Mouse (Mus musculus) ES-Bruce4 (cell line): Measurements from ENCODE around the gene Gm49337. TPM values are rescaled to one million over a fixed set of nuclear protein-coding genes. Genes with fewer than 3 reads are reported as not detected.
A peak's percentile ranks its signal among the peaks of the same experiment; 100 is the strongest.

ENCODE experiments used
- H3K27ac ChIP-seq: 2 replicates; pipeline ENCODE4 v1.5.1; 2012; ENCODE audit warnings: low read length, inconsistent platforms; ENCODE audit not compliant: insufficient read depth
- H3K27me3 ChIP-seq: 2 replicates; pipeline ENCODE4 v1.6.1; 2012; ENCODE audit warnings: mild to moderate bottlenecking, low read length, inconsistent platforms; ENCODE audit not compliant: control insufficient read depth, poor library complexity, insufficient read depth, severe bottlenecking
- H3K36me3 ChIP-seq: 2 replicates; pipeline ENCODE4 v1.6.1; 2012; ENCODE audit warnings: inconsistent platforms, mild to moderate bottlenecking, low read length, moderate library complexity; ENCODE audit not compliant: control insufficient read depth, poor library complexity, insufficient read depth, severe bottlenecking
- H3K4me1 ChIP-seq: one replicate; pipeline ENCODE4 v1.8.1; 2011; ENCODE audit warnings: low read length; ENCODE audit not compliant: control insufficient read depth, insufficient read depth
- H3K4me3 ChIP-seq: 2 replicates; pipeline ENCODE4 v1.5.1; 2011; ENCODE audit warnings: low read depth, mild to moderate bottlenecking, low read length
- H3K9ac ChIP-seq: 2 replicates; pipeline ENCODE4 v1.6.1; 2012; ENCODE audit warnings: low read depth, mild to moderate bottlenecking, inconsistent platforms; ENCODE audit not compliant: poor library complexity, severe bottlenecking
- H3K9me3 ChIP-seq: replicated peaks from 2 replicates; pipeline ENCODE4 v1.6.1; 2012; ENCODE audit warnings: mild to moderate bottlenecking, low read length, inconsistent platforms; ENCODE audit not compliant: control insufficient read depth, poor library complexity, insufficient read depth, severe bottlenecking
- CTCF ChIP-seq: IDR thresholded peaks from one replicate; pipeline ENCODE4 v1.8.1; 2011; ENCODE audit warnings: low read depth, low read length
- EP300 ChIP-seq: IDR thresholded peaks from 2 replicates; pipeline ENCODE4 v1.6.1; 2011; ENCODE audit warnings: low read depth, low read length; ENCODE audit not compliant: insufficient read depth
- POLR2A ChIP-seq: IDR thresholded peaks from one replicate; pipeline ENCODE4 v1.8.1; 2011; ENCODE audit warnings: low read length; ENCODE audit not compliant: insufficient read depth
- polyA plus RNA-seq: library from polyadenylated mRNA; stranded (reverse); fragments of >200 nt; gene quantifications from 2 replicates; pipeline ENCODE4 v1.2.4, GENCODE M21; 2011; ENCODE audit warnings: low read depth; ENCODE audit not compliant: missing spikeins, insufficient read depth, insufficient read length

Gene Gm49337
- polyA plus RNA-seq, 1 experiment = not detected

DNA sequence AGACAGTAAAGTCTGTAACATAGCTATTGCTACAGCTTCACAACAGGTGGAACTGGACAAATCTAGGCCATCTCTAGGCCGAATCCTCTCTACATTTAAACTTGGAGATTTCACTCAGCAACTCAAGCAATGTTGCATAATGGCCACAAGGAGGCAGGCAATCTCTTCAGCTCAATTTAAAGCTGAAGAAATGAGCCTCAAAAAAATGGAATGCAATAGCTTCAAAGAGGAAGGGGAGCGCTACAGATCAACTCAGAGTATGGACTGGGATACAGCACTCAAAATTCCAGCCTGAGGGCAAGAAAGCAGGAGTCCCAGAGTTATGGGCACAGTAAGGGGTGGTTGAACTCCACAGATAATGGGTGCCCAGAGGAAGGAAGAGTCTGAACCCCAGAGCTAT is 38.2 kb upstream of the Gm49337 start:
- Histone ChIP-seq H3K9ac (no peak overlapping the region), H3K27ac (no peak overlapping the region), H3K9me3 (no peaks in the 10 kb centered on the region), H3K36me3 (no peaks in the 10 kb centered on the region), H3K4me3 (no peak overlapping the region), H3K27me3 (no peaks in the 10 kb centered on the region), H3K4me1 (no peaks in the 10 kb centered on the region)
- TF ChIP-seq EP300 (no peak), POLR2A (no peak), CTCF (no peak)

GRCm38 (mm10) chr4:116137421-116137996 is 35.7 kb upstream of the Gm49337 start:
- Histone ChIP-seq H3K4me3 (no peak overlapping the region), H3K27me3 (no peaks in the 10 kb centered on the region), H3K27ac (no peak overlapping the region), H3K36me3 (no peaks in the 10 kb centered on the region), H3K9ac (no peak overlapping the region), H3K4me1 (peaks cover 2% of the 10 kb centered on the region), H3K9me3 (no peaks in the 10 kb centered on the region)
- TF ChIP-seq EP300 (no peak), POLR2A (no peak), CTCF (no peak)

- H3K4me3 ChIP-seq = no peak overlapping the region
- H3K36me3 ChIP-seq = no peaks in the 10 kb centered on the region
- peaks cover 2% of the 10 kb centered on the region for H3K4me1 ChIP-seq
- H3K9ac ChIP-seq = no peak overlapping the region
- TF ChIP-seq POLR2A = no peak
- no peak for TF ChIP-seq EP300
- no peak for TF ChIP-seq CTCF
- no peaks in the 10 kb centered on the region for H3K9me3 ChIP-seq
- no peaks in the 10 kb centered on the region for H3K27me3 ChIP-seq
- H3K27ac ChIP-seq = no peak overlapping the region
Measured at GRCm38 (mm10) chr4:116140801-116141574, 32.2 kb upstream of the Gm49337 start.

DNA sequence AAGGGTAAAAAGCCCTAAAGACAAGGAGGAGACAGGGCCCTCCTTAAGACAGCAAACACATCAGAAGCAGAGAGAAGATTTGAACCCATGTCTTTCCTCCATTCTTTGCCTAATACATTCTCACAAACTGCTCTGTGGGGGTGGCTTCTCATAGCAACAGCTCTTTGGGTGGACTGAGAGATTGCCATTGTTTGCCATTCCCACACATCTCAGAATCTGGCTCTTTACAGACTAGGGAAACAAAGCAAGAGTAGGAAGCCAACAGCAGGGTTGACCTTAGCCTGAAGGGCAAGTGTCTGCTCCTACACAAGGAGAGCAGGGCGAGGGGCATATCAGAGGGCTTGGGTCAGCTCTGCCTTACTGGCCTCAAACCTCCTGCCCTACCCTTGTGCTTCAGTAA is 31.4 kb upstream of the Gm49337 start:
- no peaks in the 10 kb centered on the region for H3K27me3 ChIP-seq
- no peaks in the 10 kb centered on the region for H3K36me3 ChIP-seq
- peaks cover 2% of the 10 kb centered on the region for H3K4me1 ChIP-seq
- TF ChIP-seq EP300 = no peak
- no peak for TF ChIP-seq POLR2A
- no peak for TF ChIP-seq CTCF
- no peaks in the 10 kb centered on the region for H3K9me3 ChIP-seq
- H3K9ac ChIP-seq = no peak overlapping the region
- no peak overlapping the region for H3K4me3 ChIP-seq
- no peak overlapping the region for H3K27ac ChIP-seq

- Histone ChIP-seq H3K27me3 (no peaks in the 10 kb centered on the region), H3K4me1 (peaks cover 2% of the 10 kb centered on the region), H3K36me3 (no peaks in the 10 kb centered on the region), H3K4me3 (no peak overlapping the region), H3K9ac (no peak overlapping the region), H3K9me3 (no peaks in the 10 kb centered on the region), H3K27ac (no peak overlapping the region)
- TF ChIP-seq EP300 (no peak), CTCF (no peak), POLR2A (no peak)
Measured at GRCm38 (mm10) chr4:116142269-116142668, 30.9 kb upstream of the Gm49337 start.

DNA sequence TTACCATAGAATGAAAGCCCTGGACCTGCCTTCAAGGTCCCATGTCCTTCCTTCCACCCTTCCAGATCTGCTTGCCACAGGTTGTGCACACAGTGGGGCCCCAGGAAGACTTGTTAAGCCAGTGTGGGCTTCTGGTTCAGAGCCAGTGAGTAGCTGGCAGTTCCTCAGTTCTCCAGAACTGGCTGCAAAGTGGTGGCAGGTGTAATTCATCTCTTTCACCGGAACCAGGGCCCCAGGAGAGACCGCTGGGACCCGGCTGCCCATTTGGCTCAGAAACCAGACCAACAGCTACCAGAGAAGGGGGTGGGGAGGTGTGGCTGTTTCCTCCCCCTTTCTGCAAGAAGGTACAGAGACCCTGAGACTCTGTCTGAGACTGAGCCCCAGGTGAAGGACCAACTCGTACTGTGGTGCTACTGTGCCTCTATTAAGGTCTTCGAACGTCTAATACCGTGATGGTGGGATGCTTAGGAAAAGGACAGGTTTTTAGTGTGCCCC is 29.8 kb upstream of the Gm49337 start:
- Histone ChIP-seq H3K9me3 (no peaks in the 10 kb centered on the region), H3K4me1 (peaks cover 2% of the 10 kb centered on the region), H3K4me3 (0 out of 2 replicates have a peak overlapping the region, but pooled peaks have one; percentile 3), H3K27ac (no peak overlapping the region), H3K27me3 (no peaks in the 10 kb centered on the region), H3K9ac (no peak overlapping the region), H3K36me3 (no peaks in the 10 kb centered on the region)
- TF ChIP-seq POLR2A = no peak
- TF ChIP-seq CTCF = no peak
- TF ChIP-seq EP300 = no peak
